Mouse (Mus musculus) heart, adult 2 months (tissue): ENCODE measurements around the gene Tmem132e. TPM values are rescaled to one million over a fixed set of nuclear protein-coding genes. Genes with fewer than 3 reads are reported as not detected.

Experiments
- DNase-seq, 2 experiments: peaks; one replicate each; pipeline ENCODE4 v3.0.0; 2021
- H3K27ac ChIP-seq: fragments of 200-600 bp; 2 replicates; pipeline ENCODE4 v1.8.1; 2022
- H3K27me3 ChIP-seq: fragments of 200-500 bp; 2 replicates; pipeline ENCODE4 v1.6.1; 2012; ENCODE audit warnings: mild to moderate bottlenecking, low read length, inconsistent platforms, mixed read lengths; ENCODE audit not compliant: control insufficient read depth, insufficient read depth
- H3K36me3 ChIP-seq: fragments of 200-500 bp; 2 replicates; pipeline ENCODE4 v1.6.1; 2012; ENCODE audit warnings: low read length, inconsistent platforms; ENCODE audit not compliant: control insufficient read depth, insufficient read depth
- H3K4me1 ChIP-seq: fragments of 200-500 bp; 2 replicates; pipeline ENCODE4 v1.6.1; 2011; ENCODE audit warnings: low read length; ENCODE audit not compliant: control insufficient read depth, insufficient read depth
- H3K4me3 ChIP-seq: fragments of 200-600 bp; 2 replicates; pipeline ENCODE4 v1.8.1; 2022
- H3K79me2 ChIP-seq: fragments of 200-500 bp; replicated peaks from 2 replicates; pipeline ENCODE4 v1.6.1; 2012; ENCODE audit warnings: mild to moderate bottlenecking, inconsistent platforms, low read length, moderate library complexity, mixed read lengths; ENCODE audit not compliant: control insufficient read depth, insufficient read depth
- H3K9ac ChIP-seq: fragments of 200-500 bp; 2 replicates; pipeline ENCODE4 v1.6.1; 2012; ENCODE audit warnings: low read depth, mild to moderate bottlenecking, control low read depth, inconsistent platforms, low read length, mixed read lengths
- CTCF ChIP-seq: fragments of 200-600 bp; IDR thresholded peaks from 2 replicates; pipeline ENCODE4 v1.8.1; 2022; ENCODE audit warnings: antibody characterized with exemption, mild to moderate bottlenecking, moderate library complexity
- EP300 ChIP-seq: fragments of 200-500 bp; IDR thresholded peaks from 2 replicates; pipeline ENCODE4 v1.6.1; 2011; ENCODE audit warnings: low read depth, low read length, control low read depth; ENCODE audit not compliant: insufficient read depth
- POLR2A ChIP-seq: fragments of 200-500 bp; IDR thresholded peaks from 2 replicates; pipeline ENCODE4 v1.6.1; 2011; ENCODE audit warnings: mild to moderate bottlenecking, low read depth, low read length, control low read depth; ENCODE audit not compliant: insufficient read depth
- WGBS: fragments of 180-500 bp; shearing (Covaris S2); methylation state at CpG from one replicate; pipeline ENCODE4 v1.1.7; 2018; 5-methylcytosine and 5-hydroxymethylcytosine counted together
- intact Hi-C: fragments of 180-260 bp; cut with DNase I; formaldehyde crosslinking; loops from one replicate; pipeline ENCODE4 v1.15.1; 2025
- polyA plus RNA-seq: library from polyadenylated mRNA; depleted of rRNA; stranded (reverse); fragments of >200 nt; gene quantifications from 2 replicates; pipeline ENCODE4 v1.2.3, GENCODE M21; 2012
- total RNA-seq, 2 experiments: library from RNA; stranded (reverse); gene quantifications; 2 replicates each; pipeline ENCODE4 v1.2.3; 2021

Tmem132e gene
- total and polyA plus RNA-seq, 3 experiments = 0.10 to 0.26 (median 0.14) TPM

DNA sequence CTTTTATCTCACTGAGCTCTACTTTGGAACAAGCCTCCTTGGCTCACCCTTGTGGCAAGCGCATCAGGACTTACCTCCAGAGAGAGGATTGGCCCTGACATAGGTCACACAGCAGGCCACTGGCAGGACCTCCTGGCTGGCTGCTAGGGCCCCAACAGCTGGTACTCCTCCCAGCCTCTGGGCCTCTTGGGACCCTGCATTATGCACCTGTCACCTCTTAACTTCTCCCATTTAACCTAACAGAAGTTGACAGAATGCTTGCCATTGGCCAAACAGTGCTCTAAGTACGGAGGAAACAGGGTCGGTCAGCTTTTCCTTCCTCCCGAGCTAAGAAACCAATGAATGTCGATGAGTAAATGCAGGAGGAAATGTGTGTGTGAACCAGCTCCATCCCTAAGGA, 33.2 kb downstream of the Tmem132e start:
- DNase-seq = peak in 1 of 2 experiments; percentile 5

DNA sequence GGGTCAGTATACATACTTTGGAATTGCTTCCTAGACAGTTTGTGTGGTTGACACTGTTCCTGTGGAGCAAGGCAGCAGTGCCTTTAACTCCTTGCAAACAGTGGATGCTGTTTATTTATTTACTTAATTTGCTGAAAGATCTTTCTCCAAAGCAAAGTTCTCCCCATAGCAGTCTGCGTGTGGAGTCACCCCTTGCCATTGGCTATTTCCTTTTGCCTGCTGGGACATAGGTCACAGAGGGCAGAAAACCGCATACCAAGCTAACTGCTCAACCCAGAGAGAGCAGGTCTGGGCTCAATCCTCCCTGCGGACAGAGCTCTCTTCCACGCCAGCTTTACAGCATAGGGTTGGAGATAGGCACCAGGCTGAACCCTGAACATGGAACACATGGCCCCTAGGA, 34.8 kb downstream of the Tmem132e start:
- H3K36me3 ChIP-seq = no peaks in the 10 kb centered on the region
- H3K4me3 ChIP-seq = no peak overlapping the region
- no peaks in the 10 kb centered on the region for H3K27me3 ChIP-seq
- no peak overlapping the region for H3K27ac ChIP-seq
- intact Hi-C loops = no loop called here
- no peak for DNase-seq
- TF ChIP-seq CTCF = no peak
- TF ChIP-seq POLR2A = no peak
- no peak for TF ChIP-seq EP300
- no peaks in the 10 kb centered on the region for H3K4me1 ChIP-seq
- no peak overlapping the region for H3K9ac ChIP-seq
- H3K79me2 ChIP-seq = no peaks in the 10 kb centered on the region
- WGBS = 31% methylated on average over 4 of the region's 4 CpGs

More for the DNA sequence above, 33.2 kb downstream of the Tmem132e start:
- H3K4me1 ChIP-seq = no peaks in the 10 kb centered on the region
- H3K9ac ChIP-seq = no peak overlapping the region
- no peak for TF ChIP-seq EP300
- no peak for TF ChIP-seq CTCF
- TF ChIP-seq POLR2A = no peak
- no peaks in the 10 kb centered on the region for H3K27me3 ChIP-seq
- WGBS = 33% methylated on average over 5 of the region's 5 CpGs
- intact Hi-C loops = no loop called here
- H3K27ac ChIP-seq = no peak overlapping the region
- H3K79me2 ChIP-seq = no peaks in the 10 kb centered on the region
- H3K36me3 ChIP-seq = no peaks in the 10 kb centered on the region
- H3K4me3 ChIP-seq = no peak overlapping the region

DNA sequence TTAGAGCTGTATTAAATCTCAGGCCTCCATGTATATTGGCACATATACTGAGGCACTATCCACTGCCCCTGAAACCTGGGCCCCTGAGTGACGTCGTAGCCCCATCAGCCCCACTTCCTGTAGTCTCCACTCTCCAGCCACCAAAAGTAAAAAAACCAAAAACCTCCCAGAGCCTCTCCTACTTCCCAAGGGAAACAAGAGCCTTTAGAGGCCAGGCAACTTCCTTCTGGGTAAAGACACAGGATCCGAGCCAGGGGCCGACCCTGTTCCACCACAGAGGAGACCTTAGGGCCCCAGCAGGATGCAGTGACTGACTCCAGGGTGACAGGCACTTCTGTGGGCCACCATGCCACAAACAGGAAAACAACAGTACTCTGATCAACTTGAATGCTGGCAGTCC, 40.1 kb downstream of the Tmem132e start:
- H3K36me3 ChIP-seq = no peaks in the 10 kb centered on the region
- intact Hi-C loops = no loop called here
- no peaks in the 10 kb centered on the region for H3K4me1 ChIP-seq
- H3K27me3 ChIP-seq = no peaks in the 10 kb centered on the region
- DNase-seq = no peak
- TF ChIP-seq POLR2A = no peak
- TF ChIP-seq CTCF = no peak
- TF ChIP-seq EP300 = no peak
- no peak overlapping the region for H3K9ac ChIP-seq
- H3K27ac ChIP-seq = no peak overlapping the region
- H3K4me3 ChIP-seq = no peak overlapping the region
- WGBS = 27% methylated on average over 4 of the region's 4 CpGs
- H3K79me2 ChIP-seq = no peaks in the 10 kb centered on the region

DNA sequence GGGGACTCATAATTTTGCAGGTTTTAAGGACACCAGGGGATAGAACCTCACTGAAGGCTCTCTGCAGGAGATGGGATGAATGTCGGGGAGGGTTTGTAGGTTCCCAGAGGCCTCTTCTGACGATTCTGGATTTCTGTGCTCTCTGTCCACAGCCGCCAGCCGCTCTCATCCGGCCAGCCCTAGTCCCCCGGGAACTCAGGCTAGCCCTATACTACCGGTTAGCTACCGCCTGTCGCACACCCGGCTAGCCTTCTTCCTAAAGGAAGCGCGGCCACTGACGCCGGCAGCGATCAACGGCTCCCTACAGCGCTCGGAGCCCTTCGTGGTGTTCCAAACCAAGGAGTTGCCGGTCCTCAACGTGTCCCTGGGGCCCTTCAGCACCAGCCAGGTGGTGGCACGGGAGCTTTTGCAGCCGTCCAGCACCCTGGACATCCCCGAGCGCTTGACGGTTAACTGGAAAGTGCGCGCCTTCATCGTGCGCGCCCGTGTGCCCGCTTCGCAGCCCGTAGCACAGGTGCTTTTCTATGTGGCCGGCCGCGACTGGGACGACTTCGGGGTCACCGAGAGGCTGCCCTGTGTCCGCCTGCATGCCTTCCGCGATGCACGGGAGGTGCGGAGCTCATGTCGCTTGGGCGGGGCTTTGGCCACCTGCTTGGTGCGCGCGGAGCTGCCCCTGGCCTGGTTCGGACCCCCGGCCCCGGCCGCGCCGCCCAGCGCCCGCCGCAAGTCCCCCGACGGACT, 45.6 kb downstream of the Tmem132e start:
- DNase-seq = no peak
- H3K4me3 ChIP-seq = no peak overlapping the region

DNA sequence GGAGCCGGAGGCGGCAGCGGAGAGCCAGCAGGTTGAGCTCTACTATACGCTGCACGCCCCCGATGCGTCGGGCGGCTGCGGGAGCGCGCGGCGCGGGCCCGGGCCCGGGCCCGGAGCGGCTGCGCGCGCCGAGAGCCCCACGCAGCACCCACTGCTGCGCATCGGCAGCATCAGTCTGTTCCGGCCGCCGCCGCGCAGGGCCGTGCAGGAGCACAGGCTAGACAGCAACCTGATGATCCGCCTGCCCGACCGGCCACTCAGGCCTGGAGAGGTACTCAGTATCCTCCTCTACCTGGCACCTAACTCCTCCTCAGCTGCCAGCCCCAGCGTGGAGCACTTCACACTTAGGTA, 46.1 kb downstream of the Tmem132e start:
- 4% methylated on average over 27 of the region's 36 CpGs for WGBS
- Histone ChIP-seq H3K79me2 (no peaks in the 10 kb centered on the region), H3K27ac (no peak overlapping the region), H3K4me3 (no peak overlapping the region), H3K36me3 (no peaks in the 10 kb centered on the region), H3K4me1 (no peaks in the 10 kb centered on the region), H3K27me3 (peaks cover 5% of the 10 kb centered on the region), H3K9ac (no peak overlapping the region)
- intact Hi-C loops = no loop called here
- TF ChIP-seq CTCF (no peak), EP300 (no peak), POLR2A (no peak)
- no peak for DNase-seq

More for the DNA sequence above, 45.6 kb downstream of the Tmem132e start:
- Histone ChIP-seq H3K4me1 (no peaks in the 10 kb centered on the region), H3K9ac (no peak overlapping the region), H3K27ac (no peak overlapping the region), H3K79me2 (no peaks in the 10 kb centered on the region), H3K36me3 (no peaks in the 10 kb centered on the region), H3K27me3 (peaks cover 5% of the 10 kb centered on the region)
- intact Hi-C loops = no loop called here
- WGBS = 2% methylated on average over 62 of the region's 62 CpGs
- TF ChIP-seq EP300 (no peak), POLR2A (no peak)

DNA sequence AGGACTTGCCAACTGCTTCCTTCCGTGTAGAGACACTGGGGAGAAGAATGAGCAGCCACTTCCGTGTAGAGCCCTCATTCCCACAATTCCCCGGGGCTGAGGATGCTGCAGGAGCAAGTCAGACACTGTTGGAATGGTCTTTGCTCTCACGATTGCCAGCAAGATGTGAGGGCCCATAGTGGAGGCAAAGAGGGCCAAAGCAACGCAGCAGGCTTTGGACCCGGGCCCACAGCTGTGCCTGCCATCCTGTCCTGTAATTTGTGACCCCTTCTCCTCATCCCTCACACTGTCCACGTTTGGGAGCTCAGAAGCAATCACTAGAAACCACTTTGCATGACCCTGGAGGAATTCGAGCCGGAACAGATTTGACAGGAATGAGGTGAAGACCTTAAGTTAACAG, 59.8 kb downstream of the Tmem132e start:
- TF ChIP-seq POLR2A (no peak), CTCF (no peak), EP300 (no peak)
- Histone ChIP-seq H3K4me1 (no peaks in the 10 kb centered on the region), H3K36me3 (no peaks in the 10 kb centered on the region), H3K4me3 (no peak overlapping the region), H3K27ac (no peak overlapping the region), H3K9ac (no peak overlapping the region), H3K27me3 (no peaks in the 10 kb centered on the region), H3K79me2 (no peaks in the 10 kb centered on the region)
- WGBS = 54% methylated on average over 9 of the region's 9 CpGs
- DNase-seq = no peak
- intact Hi-C loops = no loop called here
